Mouse (Mus musculus) frontal cortex, postnatal 36 days (tissue): ENCODE results near the gene Lrrc32.

ENCODE experiments used
- DNase-seq, 2 experiments: peaks; one replicate each; pipeline ENCODE4 v3.0.0; 2022; ENCODE audit warnings: low spot score in 2 of 2

Gene Lrrc32

DNA sequence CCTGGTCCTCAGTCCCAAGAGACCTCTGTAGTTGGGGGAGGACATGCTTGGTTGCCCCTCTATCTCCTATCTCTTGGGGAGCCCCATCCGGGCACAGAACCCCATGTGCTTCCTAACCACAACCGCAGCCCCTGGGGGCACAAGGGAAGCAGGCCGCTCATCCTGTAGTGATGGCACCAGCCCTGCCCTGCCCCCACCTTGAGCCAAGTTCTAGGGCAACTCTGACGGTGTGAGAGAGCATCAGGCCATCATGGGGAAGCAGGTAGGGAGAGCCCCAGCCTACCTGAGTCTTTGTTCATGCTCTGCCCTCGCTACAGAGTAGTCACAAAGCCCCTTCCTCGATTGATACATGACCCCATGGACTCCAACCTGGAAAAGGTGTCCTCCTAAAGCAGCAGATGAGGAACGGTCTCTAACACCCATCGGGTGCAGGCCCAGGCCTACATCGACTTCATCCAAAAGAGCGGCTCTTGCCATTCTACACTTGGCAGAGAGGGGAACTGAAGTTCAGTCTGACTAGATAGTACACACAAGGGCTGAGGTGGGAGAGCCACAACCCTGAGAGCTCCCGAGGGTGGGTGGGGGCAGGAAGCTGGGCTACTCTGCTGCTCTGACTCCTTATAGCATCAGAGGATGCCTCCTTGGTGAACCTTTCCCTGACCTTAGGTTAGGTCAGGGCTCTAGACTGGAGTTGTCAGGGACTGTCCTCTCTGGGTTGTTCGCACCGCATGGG lies 519 bp upstream of the Lrrc32 start:
- no peak for DNase-seq

DNA sequence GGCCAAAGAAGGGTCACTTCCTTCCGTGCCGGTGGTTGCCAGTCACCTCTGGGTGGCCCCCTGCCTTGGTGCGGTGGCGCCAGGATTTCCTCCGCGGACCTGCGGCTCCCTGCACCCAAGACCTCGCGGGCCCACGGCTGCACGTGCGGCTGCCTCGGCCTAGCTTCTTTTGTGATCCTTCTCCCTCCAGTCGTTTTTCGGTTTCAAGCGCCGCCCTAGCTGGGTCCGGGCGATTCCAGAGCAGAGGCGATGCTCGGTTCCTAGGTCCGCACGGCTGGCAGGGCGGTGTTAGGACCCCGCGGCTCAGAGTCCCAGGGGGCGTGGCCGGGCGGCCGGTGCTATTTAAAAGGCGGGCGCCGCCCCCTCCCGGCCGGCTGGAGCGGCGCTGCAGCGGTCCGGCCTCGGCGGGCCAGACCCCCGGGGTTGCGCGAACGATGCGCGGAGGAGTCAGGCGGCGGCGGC lies 571 bp downstream of the Lrrc32 start:
- DNase-seq: peak; percentile 55 to 56

DNA sequence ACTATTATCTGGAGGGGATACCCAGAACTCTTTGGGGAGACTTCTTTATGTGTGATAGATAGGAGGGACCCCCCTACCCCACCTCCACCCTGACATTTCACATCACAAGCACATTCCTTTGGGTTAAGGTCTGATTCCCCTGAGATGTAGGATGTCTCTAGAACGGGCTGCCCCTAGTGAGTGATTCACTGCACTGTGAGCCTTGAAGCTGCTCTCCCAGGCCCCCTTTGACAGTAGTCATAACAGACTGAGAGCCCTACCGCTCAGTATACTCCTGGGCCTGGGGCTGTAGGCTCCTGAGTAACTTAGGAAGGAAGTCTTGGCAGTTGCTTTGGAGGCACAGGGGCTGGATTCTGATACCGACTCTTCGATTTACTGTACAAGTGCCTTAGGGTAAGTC lies 1.2 kb downstream of the Lrrc32 start:
- no peak for DNase-seq

DNA sequence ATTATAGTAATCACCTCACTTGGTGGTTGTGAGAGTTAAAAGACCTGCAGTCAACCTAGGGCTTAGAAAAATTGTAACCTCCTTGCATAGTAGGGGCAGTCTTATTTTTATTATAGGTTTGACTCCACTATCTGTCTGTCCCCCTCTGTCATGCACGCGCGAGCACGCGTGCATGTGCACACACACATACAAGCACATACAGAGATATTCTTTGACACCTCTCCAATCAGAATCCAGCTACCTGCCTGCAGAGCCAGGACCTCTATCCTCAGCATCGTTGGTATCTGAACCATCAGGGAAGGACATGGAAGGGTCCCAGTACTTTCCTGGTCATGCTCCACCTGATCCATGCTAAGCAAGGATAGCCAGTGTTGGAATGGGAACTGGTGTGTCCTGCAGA lies 1.8 kb downstream of the Lrrc32 start:
- DNase-seq: no peak

DNA sequence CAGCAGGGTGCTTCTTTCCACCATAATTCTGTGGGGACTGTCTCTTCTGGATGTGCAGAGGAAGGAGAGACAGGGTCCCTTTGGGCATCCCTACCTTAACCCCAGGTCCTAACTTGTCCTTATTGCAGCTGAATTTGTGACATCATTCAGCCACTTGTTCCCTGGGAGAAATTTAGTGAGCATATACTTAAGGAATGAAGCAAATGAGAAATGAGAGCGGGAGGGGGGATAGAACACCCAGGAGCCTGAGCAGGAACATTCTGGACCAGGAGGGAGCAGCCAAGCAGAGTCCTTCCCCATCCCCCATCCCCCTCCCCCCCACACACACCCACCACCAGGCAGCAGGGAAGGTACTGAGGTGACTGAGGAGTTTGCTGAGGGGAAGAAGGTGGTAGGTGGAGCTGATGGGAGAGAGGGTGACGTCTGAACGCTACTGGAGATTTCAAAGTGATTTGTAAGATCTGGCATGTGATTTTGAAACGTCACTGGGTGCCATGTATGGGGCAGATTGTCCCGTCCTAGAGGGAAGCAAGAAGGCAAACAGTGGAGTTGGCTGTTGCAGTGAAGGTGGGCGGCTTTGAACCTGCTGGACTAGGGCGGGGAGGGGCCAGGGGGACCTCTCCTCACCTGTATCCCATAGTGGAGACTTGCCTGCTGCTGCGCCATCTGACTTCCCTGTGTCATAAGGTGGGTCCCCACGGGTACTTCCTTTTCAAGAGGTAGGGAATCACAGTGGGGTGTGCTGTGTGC lies 2.5 kb downstream of the Lrrc32 start:
- no peak for DNase-seq

DNA sequence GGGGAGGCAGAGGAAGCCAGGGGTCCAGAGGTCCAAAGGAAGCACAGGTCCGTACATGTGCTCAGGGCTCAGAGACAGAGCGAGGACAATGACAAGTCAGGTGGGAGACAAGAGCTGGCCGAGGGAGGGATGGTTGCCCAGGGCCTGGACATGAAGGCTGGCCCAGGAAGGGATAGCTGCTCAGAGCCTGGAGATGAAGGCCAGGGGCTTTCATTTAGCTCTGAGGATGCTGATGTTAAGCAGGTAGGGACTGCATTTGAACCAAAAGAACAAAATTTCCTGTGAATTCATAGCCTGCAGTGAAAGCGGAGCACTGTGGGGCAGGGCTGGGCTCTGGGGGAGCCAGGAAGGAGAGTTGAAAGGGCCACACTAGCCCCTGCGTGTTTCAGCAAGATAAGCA lies 3.2 kb downstream of the Lrrc32 start:
- DNase-seq: no peak

DNA sequence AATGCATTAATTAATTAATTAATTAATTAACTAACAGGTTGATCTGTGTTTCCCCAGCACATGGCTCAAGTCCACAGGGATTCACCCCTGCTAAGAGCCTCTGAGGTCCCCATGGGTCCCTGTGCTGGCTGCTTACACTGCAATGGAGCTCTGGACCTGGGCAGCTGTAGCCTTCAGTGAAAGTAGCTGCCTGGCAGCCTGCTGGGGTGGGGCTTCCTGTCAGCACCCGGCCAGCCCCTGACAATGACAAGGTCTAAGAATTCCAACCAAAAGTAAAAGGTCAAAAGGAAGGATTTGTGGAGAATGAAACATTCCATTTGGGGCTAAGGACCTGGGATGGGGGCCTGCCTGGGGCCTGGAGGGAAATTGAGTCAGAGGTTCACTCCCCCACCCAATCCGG lies 4.2 kb downstream of the Lrrc32 start:
- no peak for DNase-seq

DNA sequence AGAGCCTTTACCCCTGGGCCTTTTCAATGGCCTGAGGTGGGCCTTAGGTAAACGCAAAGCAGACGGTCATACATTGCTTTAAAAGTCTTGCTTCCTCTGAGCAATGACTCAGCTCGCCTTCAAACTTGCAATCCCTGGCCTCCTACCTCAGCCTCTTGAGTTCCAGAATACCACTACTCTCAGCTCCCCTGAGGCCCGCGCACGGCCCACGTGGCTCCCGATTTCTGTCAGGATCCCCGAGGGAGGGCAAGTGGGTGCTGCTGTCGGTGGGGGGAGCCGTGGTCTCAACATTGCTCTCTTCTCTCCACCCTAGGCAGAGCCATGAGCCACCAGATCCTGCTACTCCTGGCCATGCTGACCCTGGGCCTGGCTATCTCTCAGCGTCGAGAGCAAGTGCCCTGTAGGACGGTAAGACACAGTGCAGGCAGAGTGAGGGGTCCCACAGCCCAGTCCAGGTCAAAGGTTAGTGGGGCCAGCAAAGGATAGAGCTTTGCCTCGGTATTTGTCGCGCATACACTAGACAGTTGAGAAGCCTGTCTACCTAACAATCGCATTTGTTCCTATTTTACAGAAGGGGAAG lies 4.9 kb downstream of the Lrrc32 start:
- no peak for DNase-seq

DNA sequence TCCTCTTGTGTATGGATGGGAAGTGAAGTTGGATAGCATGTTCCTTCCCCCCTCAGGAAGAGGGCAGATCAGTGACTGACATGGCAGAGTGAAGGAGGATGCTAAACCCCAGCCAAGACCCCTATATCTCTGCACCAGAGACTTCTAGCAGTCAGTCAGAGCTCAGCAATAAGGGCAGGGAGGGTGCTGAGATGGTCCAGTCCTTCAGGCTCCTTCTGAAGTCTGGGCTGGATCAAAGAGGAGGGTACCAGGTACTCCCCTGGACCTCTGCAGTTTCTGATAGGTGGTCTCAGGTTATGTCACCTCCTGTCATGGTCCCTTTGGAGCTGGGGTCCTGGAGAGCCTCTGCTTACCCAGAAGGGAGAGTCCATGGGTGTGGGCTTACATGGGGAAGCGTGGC lies 6.5 kb downstream of the Lrrc32 start:
- no peak for DNase-seq

DNA sequence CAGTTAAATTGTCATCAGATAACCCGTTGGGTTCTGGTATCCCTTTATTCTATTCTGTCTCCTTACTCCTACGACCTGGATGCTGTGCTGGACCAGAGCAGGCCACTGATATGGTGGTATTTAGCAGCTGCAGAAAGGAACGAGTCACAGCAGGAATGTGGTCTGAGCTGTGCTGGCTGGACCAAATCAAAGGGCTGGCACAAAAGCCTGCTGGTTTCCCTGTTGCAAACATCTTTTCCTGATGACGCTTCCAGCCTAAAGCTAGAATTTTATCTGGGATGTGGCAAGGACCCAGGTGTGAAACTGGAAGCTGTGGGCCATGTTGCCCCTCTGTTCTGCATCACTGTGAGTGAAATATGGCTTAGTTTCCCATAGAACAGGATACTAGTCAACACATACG lies 8.4 kb downstream of the Lrrc32 start:
- no peak for DNase-seq

DNA sequence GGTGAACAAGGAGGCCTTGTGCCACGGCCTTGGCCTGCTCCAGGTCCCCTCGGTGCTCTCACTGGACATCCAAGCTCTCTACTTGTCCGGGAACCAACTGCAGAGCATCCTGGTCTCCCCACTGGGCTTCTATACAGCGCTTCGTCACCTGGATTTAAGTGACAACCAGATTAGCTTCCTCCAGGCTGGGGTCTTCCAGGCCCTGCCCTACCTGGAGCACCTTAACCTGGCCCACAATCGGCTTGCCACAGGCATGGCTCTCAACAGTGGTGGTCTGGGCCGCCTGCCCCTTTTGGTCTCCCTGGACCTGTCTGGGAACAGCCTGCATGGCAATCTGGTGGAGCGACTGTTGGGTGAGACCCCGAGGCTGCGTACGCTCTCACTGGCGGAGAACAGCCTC lies 9.0 kb downstream of the Lrrc32 start:
- DNase-seq: no peak

DNA sequence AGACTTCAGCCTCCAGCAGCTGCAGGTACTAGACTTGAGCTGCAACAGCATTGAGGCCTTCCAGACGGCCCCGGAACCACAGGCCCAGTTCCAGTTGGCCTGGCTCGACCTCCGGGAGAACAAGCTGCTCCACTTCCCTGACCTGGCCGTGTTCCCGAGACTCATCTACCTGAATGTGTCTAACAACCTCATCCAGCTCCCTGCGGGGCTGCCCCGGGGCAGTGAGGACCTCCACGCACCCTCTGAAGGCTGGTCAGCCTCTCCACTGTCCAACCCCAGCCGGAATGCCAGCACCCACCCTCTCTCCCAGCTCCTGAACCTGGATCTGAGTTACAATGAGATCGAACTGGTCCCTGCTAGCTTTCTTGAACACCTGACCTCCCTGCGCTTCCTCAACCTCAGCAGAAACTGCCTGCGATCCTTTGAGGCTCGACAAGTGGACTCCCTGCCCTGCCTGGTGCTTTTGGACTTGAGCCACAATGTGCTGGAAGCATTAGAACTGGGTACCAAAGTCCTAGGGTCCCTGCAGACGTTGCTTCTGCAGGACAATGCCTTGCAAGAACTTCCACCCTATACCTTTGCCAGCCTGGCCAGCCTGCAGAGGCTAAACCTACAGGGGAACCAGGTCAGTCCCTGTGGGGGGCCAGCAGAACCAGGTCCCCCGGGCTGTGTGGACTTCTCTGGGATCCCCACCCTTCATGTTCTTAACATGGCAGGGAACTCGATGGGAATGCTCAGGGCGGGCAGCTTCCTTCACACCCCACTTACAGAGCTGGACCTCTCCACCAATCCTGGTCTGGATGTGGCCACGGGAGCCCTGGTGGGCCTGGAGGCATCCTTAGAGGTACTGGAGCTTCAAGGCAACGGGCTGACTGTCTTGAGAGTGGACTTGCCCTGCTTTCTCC lies 9.8 kb downstream of the Lrrc32 start:
- no peak for DNase-seq

DNA sequence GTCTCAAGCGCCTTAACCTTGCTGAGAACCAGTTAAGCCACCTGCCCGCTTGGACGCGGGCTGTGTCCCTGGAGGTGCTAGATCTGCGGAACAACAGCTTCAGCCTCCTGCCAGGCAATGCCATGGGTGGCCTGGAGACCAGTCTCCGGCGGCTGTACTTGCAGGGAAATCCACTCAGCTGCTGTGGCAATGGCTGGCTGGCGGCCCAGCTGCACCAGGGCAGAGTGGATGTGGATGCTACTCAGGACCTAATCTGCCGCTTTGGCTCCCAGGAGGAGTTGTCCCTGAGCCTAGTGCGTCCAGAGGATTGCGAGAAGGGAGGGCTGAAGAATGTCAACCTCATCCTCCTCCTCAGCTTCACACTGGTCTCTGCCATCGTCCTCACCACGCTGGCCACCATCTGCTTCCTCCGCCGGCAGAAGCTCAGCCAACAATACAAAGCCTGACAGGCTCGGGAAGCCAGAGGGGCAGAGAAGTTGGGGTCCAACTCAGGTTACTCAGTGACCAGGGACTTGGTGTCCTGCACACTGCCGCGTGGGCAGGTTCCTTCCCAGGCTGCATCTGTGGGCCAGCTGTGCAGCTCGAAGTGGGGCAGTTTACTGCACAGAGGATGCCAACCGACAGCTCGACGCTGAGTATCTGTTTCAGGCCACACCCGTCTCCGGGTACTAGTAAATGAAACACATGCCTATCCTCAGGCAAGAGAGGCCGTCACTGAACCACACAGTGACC lies 10.6 kb downstream of the Lrrc32 start:
- DNase-seq: no peak

DNA sequence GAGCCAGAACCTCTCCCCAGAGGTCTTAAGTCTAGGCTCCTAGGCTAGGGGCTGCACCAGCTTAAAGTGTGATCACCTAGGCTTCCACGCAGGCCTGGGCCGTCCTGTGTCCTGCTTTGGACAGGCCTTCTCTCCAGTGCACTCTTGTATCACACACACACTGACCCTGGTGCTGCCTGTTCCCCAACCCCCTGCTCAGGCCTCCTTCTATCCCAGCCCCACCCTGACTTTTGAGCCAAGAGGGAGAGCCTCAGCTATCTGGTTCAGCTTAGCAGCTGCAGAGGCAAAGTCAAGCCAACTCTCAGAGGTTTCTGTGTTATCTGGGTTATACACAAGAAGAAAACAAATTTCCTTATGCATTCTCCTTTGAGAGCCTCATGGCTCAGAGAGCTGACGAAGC lies 11.4 kb downstream of the Lrrc32 start:
- DNase-seq: no peak

DNA sequence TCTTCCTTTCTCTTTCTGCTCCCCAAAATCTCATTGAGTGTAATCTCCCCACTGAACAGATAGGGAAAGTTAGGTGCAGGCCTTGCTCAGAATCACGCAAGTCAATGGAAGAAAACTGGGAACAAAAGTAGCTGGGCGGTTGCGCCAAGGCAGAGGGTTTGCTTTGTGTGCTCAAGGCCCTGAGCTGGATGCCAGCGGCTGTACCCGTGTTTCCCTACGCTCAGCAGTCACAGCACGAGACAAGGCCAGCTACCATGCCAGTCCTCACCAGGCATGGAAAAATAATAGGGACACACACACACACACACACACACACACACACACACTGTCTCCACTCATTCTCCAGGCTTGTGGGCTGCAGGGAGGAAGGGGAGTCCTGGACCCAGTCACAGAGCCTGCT lies 12.0 kb downstream of the Lrrc32 start:
- no peak for DNase-seq

DNA sequence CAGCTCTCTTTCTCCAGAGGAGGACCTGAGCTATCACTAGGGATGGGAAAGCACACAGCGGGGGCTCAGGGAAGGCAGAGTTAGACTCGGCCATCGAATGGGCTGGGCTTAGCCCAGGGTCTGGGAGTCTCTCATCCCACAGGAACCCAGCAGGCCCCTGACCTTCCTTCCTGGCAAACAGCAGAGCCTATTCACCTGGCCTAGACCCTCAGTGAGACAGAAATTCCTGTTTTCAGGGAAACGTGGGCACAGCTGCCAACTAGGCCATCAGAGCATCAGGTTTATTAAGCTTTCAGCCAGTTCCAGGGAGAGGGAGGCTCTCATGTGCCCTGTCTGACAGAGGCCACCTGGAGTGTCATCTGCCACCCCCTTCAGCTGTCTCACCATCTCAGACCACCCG lies 13.8 kb downstream of the Lrrc32 start:
- no peak for DNase-seq

DNA sequence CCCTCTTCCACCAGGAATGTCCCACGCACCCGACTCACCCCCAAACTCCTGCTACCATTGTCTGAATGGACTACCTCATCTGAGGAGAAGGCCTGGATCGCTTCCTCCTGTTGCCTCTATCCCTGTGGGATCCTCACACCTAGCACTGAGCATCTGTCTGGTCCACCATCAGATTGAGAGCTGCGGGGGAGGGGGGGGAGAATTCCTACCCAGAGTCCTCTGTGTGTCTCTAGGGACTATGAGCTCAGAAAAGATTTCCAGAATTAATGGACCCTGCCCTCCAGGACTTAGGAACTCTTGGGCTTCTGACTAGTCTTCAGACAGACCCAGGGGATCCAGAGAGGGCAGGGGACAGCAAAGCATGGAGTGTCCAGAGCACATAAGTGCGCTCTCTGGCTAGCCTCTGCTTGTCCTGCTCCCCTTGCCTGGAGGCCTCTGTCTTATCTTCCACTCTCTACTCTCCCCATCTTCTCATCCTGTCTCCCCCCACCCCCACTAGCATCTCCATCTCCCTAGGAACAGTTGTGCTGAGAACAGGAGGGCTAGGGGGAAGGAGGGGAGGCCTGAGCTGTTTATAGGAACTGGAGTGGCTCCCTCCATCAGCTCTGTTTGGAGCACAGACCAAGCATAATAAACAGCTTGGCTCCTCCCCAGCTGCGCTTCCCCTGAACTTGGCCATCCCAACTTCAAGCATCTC lies 15.0 kb downstream of the Lrrc32 start:
- DNase-seq: no peak

DNA sequence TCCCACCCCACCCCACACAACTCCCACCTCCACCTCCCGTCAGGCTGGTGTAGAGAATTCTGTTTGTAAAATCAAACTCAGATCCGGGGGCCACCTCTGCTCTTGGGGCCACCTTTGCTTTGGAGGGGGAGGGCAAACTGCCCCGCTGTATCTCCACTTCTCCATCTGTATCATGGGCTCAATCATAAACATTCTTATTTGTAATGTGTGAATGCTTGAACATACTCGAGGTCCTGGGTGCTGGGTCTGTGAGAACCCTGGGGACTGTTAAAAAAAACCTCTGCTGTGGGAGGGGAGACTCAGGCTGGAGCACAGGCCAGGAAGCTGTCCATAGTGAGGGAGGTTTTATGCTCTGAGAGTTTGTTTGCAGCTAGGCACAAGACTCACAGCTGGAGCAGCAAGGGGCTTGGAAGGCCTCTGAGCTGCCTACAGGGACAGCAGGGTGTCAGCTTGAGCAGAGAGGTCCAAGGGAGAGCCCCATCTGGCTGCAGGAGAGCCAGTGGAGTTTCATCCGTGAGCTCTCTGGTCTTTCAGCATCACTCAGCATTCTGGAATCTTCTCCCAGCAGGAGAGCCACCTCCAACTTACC lies 15.7 kb downstream of the Lrrc32 start:
- DNase-seq: no peak

DNA sequence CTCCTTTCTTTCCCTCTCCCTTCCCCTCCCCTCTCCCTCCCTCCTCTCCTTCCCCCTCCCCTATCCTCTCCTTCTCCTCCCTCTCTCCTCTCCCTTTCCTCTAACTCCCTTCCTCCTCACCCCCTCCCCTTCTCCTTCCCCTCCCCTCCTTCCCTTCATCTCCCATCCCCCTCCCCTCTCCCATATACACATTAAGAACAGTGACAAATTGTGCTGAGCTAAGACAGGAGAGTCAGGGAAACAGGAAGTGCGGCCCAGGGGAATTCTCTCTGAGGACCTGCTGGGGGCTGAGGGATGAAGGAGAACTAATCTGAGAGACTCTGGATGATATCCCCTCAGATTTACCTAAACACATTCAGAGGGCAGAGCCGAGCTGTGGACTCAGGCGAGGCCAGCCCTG lies 16.6 kb downstream of the Lrrc32 start:
- DNase-seq: no peak
